Mouse (Mus musculus): ENCODE measurements around the gene 1700001K19Rik. TPM values are rescaled to one million over a fixed set of nuclear protein-coding genes. Genes with fewer than 3 reads are reported as not detected.
A peak's percentile ranks its signal among the peaks of the same experiment; 100 is the strongest.

Gene 1700001K19Rik
- polyA plus RNA-seq, 1 experiment: not detected

DNA sequence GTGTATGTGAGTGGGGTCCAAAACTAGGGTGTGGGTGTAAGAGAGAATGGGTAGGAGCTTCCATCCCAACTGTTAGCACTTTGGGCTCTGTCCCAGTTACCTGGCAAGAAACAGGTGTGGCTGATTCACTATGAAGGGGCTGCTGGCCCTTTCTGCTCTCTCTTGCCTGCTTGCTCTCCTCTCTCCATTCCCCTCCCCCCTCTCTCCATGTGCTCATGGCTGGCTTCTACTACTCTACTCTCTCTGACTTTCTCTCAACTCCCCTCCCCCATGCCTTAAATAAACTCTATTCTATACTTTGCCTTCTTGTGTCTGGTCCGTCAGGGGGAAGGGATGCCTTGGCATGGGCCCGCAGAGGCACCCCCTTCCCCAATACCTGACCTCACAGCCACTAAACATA is 18.3 kb upstream of the 1700001K19Rik start:
- H3K36me3 ChIP-seq (ENCODE audit: control insufficient read depth, insufficient read depth, low read length): no peaks in the 10 kb centered on the region
- TF ChIP-seq POLR2A (IDR thresholded peaks at IDR 0.05; ENCODE audit: low read depth, low read length) (no peak), CTCF (IDR thresholded peaks at IDR 0.05; ENCODE audit: extremely low read depth, insufficient read length, insufficient replicate concordance, low read depth, low read length) (no peak)
- WGBS: 87% methylated on average over 2 of the region's 2 CpGs
- no peak overlapping the region for H3K4me3 ChIP-seq (ENCODE audit: low read depth, low read length)
- H3K27ac ChIP-seq (ENCODE audit: insufficient read depth, low read depth, low read length): no peak overlapping the region
- H3K27me3 ChIP-seq (ENCODE audit: control insufficient read depth, insufficient read depth, low read length): no peaks in the 10 kb centered on the region
- H3K4me1 ChIP-seq (ENCODE audit: control insufficient read depth, insufficient read depth, insufficient read length, low read length): no peaks in the 10 kb centered on the region; the same call in 1 of the 2 replicates

DNA sequence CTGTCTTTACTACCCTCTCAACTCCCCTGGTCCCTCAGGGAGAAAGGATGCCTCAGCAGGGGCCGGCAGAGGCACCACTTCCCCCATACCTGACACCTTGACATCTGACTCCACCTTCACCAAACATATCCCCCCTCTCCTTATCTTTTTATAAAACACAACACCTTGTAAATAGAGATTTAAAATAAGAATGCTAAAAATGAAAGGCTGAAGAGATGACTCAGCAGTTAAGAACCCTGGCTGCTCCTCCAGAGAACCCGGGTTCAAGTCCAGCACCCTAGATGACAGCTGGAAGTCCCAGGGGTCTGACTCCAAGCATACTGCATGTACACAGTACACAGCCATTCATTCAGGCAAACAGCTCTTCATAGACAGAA is 16.7 kb upstream of the 1700001K19Rik start:
- Histone ChIP-seq H3K27ac (ENCODE audit: insufficient read depth, low read depth, low read length) (no peak overlapping the region), H3K36me3 (ENCODE audit: control insufficient read depth, insufficient read depth, low read length) (peaks cover 4% of the 10 kb centered on the region; the same call in 1 of the 2 replicates), H3K4me1 (ENCODE audit: control insufficient read depth, insufficient read depth, insufficient read length, low read length) (peaks cover 3% of the 10 kb centered on the region), H3K27me3 (ENCODE audit: control insufficient read depth, insufficient read depth, low read length) (no peaks in the 10 kb centered on the region), H3K4me3 (ENCODE audit: low read depth, low read length) (no peak overlapping the region)
- 50% methylated on average over 2 of the region's 2 CpGs for WGBS
- TF ChIP-seq CTCF (IDR thresholded peaks at IDR 0.05; ENCODE audit: extremely low read depth, insufficient read length, insufficient replicate concordance, low read depth, low read length) (no peak), POLR2A (IDR thresholded peaks at IDR 0.05; ENCODE audit: low read depth, low read length) (no peak)

GRCm38 (mm10) chr12:110698523-110699170 is 16.2 kb upstream of the 1700001K19Rik start:
- H3K27me3 ChIP-seq (ENCODE audit: control insufficient read depth, insufficient read depth, low read length): no peaks in the 10 kb centered on the region
- H3K4me1 ChIP-seq (ENCODE audit: control insufficient read depth, insufficient read depth, insufficient read length, low read length): peaks cover 3% of the 10 kb centered on the region
- WGBS: 60% methylated on average over 15 of the region's 15 CpGs
- TF ChIP-seq POLR2A (IDR thresholded peaks at IDR 0.05; ENCODE audit: low read depth, low read length): no peak
- no peak for TF ChIP-seq CTCF (IDR thresholded peaks at IDR 0.05; ENCODE audit: extremely low read depth, insufficient read length, insufficient replicate concordance, low read depth, low read length)
- H3K27ac ChIP-seq (ENCODE audit: insufficient read depth, low read depth, low read length): no peak overlapping the region
- peaks cover 4% of the 10 kb centered on the region; the same call in 1 of the 2 replicates for H3K36me3 ChIP-seq (ENCODE audit: control insufficient read depth, insufficient read depth, low read length)
- H3K4me3 ChIP-seq (ENCODE audit: low read depth, low read length): 0 out of 2 replicates have a peak overlapping the region, but pooled peaks have one; percentile 11

GRCm38 (mm10) chr12:110698080-110698479 is 15.7 kb upstream of the 1700001K19Rik start:
- TF ChIP-seq POLR2A (IDR thresholded peaks at IDR 0.05; ENCODE audit: low read depth, low read length): no peak
- no peak for TF ChIP-seq CTCF (IDR thresholded peaks at IDR 0.05; ENCODE audit: extremely low read depth, insufficient read length, insufficient replicate concordance, low read depth, low read length)
- H3K27ac ChIP-seq (ENCODE audit: insufficient read depth, low read depth, low read length): no peak overlapping the region

GRCm38 (mm10) chr12:110697457-110697856 is 15.0 kb upstream of the 1700001K19Rik start:
- Histone ChIP-seq H3K27ac (ENCODE audit: insufficient read depth, low read depth, low read length) (no peak overlapping the region), H3K27me3 (ENCODE audit: control insufficient read depth, insufficient read depth, low read length) (no peaks in the 10 kb centered on the region), H3K4me3 (ENCODE audit: low read depth, low read length) (no peak overlapping the region), H3K4me1 (ENCODE audit: control insufficient read depth, insufficient read depth, insufficient read length, low read length) (peaks cover 3% of the 10 kb centered on the region), H3K36me3 (ENCODE audit: control insufficient read depth, insufficient read depth, low read length) (peaks cover 10% of the 10 kb centered on the region)
- WGBS: 65% methylated on average over 5 of the region's 5 CpGs
- no peak for TF ChIP-seq CTCF (IDR thresholded peaks at IDR 0.05; ENCODE audit: extremely low read depth, insufficient read length, insufficient replicate concordance, low read depth, low read length)

More at GRCm38 (mm10) chr12:110698080-110698479, 15.7 kb upstream of the 1700001K19Rik start:
- Histone ChIP-seq H3K36me3 (ENCODE audit: control insufficient read depth, insufficient read depth, low read length) (peaks cover 6% of the 10 kb centered on the region), H3K4me1 (ENCODE audit: control insufficient read depth, insufficient read depth, insufficient read length, low read length) (peaks cover 3% of the 10 kb centered on the region), H3K4me3 (ENCODE audit: low read depth, low read length) (no peak overlapping the region), H3K27me3 (ENCODE audit: control insufficient read depth, insufficient read depth, low read length) (no peaks in the 10 kb centered on the region)
- WGBS: 71% methylated on average over 1 of the region's 1 CpGs

DNA sequence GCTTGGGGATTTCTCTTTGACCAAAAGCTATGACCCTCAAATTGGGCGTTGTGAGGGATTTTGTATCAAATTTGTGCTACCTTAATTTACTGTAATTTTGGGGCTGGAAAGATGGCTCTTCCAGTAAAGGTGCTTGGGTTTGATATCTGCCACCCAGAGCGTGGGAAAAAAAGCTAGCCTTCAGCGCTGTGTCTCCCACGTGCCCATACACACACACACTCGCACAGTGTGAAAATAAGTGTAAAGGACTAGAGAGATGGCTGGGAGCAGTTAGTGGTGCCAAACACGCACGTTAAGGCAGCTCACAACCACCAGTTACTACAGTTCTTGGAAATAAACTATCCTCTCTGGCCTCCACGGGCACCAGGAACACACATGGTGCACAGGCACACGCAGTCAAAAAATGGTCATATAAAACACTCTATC is 14.6 kb upstream of the 1700001K19Rik start:
- no peak overlapping the region for H3K27ac ChIP-seq (ENCODE audit: insufficient read depth, low read depth, low read length)
- peaks cover 3% of the 10 kb centered on the region for H3K4me1 ChIP-seq (ENCODE audit: control insufficient read depth, insufficient read depth, insufficient read length, low read length)
- H3K27me3 ChIP-seq (ENCODE audit: control insufficient read depth, insufficient read depth, low read length): no peaks in the 10 kb centered on the region
- H3K4me3 ChIP-seq (ENCODE audit: low read depth, low read length): peak overlapping the region; percentile 86
- TF ChIP-seq POLR2A (IDR thresholded peaks at IDR 0.05; ENCODE audit: low read depth, low read length) (no peak), CTCF (IDR thresholded peaks at IDR 0.05; ENCODE audit: extremely low read depth, insufficient read length, insufficient replicate concordance, low read depth, low read length) (no peak)
- 44% methylated on average over 9 of the region's 9 CpGs for WGBS
- peaks cover 10% of the 10 kb centered on the region for H3K36me3 ChIP-seq (ENCODE audit: control insufficient read depth, insufficient read depth, low read length)

GRCm38 (mm10) chr12:110696173-110696974 is 14.0 kb upstream of the 1700001K19Rik start:
- Histone ChIP-seq H3K27ac (ENCODE audit: insufficient read depth, low read depth, low read length) (peak overlapping the region; percentile 78), H3K27me3 (ENCODE audit: control insufficient read depth, insufficient read depth, low read length) (no peaks in the 10 kb centered on the region), H3K36me3 (ENCODE audit: control insufficient read depth, insufficient read depth, low read length) (peaks cover 16% of the 10 kb centered on the region), H3K4me1 (ENCODE audit: control insufficient read depth, insufficient read depth, insufficient read length, low read length) (peaks cover 3% of the 10 kb centered on the region), H3K4me3 (ENCODE audit: low read depth, low read length) (peak overlapping the region; percentile 86)
- no peak for TF ChIP-seq CTCF (IDR thresholded peaks at IDR 0.05; ENCODE audit: extremely low read depth, insufficient read length, insufficient replicate concordance, low read depth, low read length)
- TF ChIP-seq POLR2A (IDR thresholded peaks at IDR 0.05; ENCODE audit: low read depth, low read length): peak; percentile 99
- WGBS: 1% methylated on average over 89 of the region's 89 CpGs
